Mouse (Mus musculus) urinary bladder, adult 18-20 months (tissue): ENCODE data around the gene Slamf7.
A peak's percentile ranks its signal among the peaks of the same experiment; 100 is the strongest.
"Not testable (repeated sequence)": the region's sequence is repeated elsewhere in the genome, so short reads cannot be mapped to it uniquely, and the experiment has no call there.

Experiments
- DNase-seq, 2 experiments: peaks; one replicate each; pipeline ENCODE4 v3.0.0; 2022; ENCODE audit warnings: low spot score in 2 of 2, mixed read lengths in 2 of 2

The Slamf7 gene

GRCm38 (mm10) chr1:171652734-171653133 is at the start of gene Slamf7:
Gene Slamf7 (minus strand): TSS chr1:171653035.
- no peak for DNase-seq

DNA sequence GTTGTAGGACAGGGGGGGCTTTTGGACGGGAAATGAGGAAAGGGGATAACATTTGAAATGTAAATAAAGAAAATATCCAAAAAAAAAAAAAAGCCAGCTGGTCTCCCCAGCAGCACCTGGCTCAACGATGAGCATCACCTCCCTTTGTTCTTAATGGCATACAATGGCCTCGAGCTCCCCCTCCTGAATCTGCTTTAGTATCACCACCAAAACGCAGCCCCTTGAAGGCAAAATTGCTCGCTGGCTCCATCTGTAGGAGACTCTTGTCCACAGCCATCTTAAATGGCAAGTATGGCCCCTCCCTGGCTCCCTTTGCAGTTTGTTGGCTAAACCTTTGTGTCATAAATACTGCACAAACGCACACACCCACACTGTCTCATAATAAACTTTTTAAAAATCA is 46.1 kb upstream of the Slamf7 start:
- no peak for DNase-seq

GRCm38 (mm10) chr1:171693918-171694317 is 41.1 kb upstream of the Slamf7 start:
- no peak for DNase-seq

- DNase-seq: no peak
These were observed 34.5 kb upstream of the Slamf7 start for GRCm38 (mm10) chr1:171687320-171687719.

- no peak for DNase-seq
These were observed 32.1 kb upstream of the Slamf7 start for GRCm38 (mm10) chr1:171684923-171685322.

GRCm38 (mm10) chr1:171681531-171682299 is 28.9 kb upstream of the Slamf7 start, which contains the start of gene Cd48:
Gene Cd48 (plus strand): TSS chr1:171682009.
- no peak for DNase-seq

GRCm38 (mm10) chr1:171681009-171681408 is 28.2 kb upstream of the Slamf7 start:
- no peak for DNase-seq

DNA sequence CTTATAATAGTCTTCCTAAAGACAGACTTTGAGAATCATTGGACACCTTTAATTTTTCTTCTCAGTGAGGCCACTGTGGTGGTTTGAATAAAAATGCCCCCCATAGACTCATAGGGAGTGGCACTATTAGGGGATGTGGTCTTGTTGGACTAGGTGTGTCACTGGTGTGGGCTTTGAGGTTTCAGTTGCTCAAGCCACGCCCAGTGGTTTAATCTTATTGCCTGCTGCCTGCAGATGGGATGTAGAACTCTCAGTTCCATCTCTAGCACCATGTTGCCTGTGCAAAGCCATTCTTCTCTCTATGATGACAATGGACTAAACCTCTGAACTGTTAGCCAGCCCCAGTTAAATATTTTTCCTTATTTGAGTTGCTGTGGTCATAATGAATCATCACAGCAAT is 24.9 kb upstream of the Slamf7 start:
- DNase-seq: no peak

GRCm38 (mm10) chr1:171674467-171674866 is 21.6 kb upstream of the Slamf7 start:
- DNase-seq: no peak

- no peak for DNase-seq
These were observed 20.1 kb upstream of the Slamf7 start for GRCm38 (mm10) chr1:171672854-171673475.

GRCm38 (mm10) chr1:171672451-171672850 is 19.6 kb upstream of the Slamf7 start:
- DNase-seq: not testable (repeated sequence)

GRCm38 (mm10) chr1:171667160-171667559 is 14.3 kb upstream of the Slamf7 start:
- no peak for DNase-seq

- DNase-seq: no peak
These were observed 13.5 kb upstream of the Slamf7 start for GRCm38 (mm10) chr1:171666350-171666749.

DNA sequence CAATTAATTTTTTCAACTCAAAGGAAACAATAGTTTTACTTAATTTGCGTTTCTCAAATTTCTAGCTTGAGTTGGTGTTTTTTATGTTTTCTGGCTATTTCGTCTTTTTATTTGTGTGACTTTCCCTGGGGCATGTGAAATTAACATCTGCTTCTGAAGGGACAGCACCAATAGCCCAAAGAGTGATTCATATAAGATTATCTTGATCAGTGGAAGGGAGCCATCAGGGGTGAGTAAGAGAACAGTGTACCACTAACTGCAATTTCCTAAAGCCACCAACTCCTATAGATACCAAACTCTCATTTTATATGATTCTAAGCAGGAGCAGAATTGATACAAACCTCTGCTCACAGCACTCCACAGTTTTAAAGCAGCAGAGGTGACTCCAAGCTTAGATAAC is 10.9 kb upstream of the Slamf7 start:
- no peak for DNase-seq

GRCm38 (mm10) chr1:171661482-171661881 is 8.6 kb upstream of the Slamf7 start:
- no peak for DNase-seq

GRCm38 (mm10) chr1:171660423-171660822 is 7.6 kb upstream of the Slamf7 start:
- no peak for DNase-seq

GRCm38 (mm10) chr1:171658561-171658991 is 5.7 kb upstream of the Slamf7 start:
- DNase-seq: peak in 1 of 2 experiments; percentile 7

DNA sequence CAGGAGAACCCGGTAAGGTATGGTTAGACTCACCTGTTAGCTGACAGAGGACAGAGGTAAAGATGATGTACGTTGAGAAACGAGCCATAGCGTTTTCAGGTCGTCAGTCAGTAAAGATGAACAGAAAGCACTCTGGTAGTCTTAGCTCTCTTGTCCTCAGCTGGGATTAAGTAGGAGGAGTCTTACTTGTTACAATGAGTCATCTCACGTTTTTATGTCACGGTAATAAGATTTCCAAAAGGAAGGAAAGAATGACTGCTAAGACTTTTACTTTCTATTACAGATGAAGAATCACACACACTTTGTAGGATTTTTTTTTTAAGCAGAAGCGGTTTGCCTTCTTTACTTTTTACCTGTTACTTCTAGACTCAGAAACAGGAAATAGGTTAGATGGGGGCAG is 4.0 kb downstream of the Slamf7 start:
- DNase-seq: no peak

DNA sequence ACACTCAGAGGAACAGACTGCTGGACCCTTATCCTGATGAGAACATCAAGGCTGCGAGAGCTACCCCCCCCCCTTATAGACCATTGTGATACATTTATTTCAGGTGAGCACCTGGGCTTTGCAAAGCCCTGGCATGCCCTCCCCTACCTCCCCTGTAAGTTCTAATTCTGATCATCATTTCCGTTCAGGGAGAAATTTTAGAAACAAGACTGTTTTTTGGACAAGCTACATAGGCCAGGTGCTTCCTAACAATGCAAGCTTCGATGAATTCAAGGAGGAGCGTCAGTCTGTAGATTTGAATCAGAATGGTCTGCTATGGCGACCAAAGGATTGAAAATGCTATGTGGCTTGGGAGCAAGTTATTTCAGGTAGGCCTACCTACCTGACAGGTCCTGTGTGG is 5.1 kb downstream of the Slamf7 start:
- no peak for DNase-seq

DNA sequence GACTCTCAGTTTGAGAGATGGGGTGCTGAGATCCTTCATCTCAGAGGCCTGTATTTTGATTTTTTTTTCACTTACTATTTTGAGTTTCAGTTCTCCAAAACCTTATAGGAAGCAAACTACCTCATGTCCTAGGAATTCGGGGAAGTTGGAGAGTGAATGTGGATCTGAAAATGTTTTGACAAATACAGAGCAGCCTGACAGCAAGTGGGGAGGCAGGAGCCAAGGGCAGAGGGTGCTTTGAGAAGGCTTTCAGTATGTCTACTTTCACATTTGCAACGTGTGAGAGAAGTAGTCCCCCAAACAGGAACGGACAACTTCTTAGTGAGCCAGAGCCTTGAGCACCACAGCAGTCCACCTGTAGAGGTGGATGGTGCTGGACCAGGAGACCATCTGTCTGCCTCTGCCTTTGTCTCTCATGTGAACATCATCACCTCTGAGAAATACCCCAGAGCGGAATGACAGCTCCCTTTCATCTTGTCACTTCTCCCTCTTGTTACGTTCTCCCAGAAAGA is 6.3 kb downstream of the Slamf7 start:
- no peak for DNase-seq

- DNase-seq: no peak
These were observed 9.2 kb downstream of the Slamf7 start for GRCm38 (mm10) chr1:171643612-171644011.

DNA sequence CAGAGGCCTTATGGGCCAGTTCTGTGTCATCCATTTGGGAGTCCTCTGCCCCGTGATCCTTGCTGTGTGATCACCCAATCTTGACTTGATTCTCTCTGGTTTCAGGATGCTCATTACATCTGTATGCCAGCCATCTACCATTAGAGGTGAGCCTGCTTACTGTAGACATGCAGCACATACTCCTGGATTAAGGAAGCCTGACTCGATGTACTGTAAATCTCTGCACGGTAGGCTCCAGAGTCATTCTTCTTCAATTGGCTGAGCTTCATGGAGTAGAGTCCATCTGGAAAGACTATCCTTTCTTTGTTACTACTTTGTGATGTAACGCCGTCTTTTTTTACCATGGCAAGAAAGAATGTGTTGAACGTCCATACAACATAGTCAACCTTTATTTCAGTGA is 12.0 kb downstream of the Slamf7 start:
- DNase-seq: no peak

DNA sequence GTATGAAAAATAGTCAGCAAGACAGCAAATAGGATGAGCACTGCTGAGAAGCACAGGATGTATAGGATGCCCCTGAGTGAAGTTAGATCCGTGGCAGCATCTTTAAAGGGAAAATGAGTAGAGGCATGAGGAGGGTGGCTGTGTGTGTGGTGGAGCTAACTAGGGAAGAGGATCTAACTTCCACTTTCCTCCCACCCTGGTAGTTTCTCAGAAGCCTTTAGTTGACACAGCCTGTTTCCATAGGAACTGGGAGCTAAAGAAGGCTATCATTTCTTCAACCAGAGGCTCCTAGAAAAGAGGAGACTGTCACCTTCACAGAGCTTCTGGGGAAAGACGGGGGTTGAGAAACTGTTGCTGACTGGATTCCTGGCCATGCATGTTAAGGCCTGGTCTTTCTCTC is 14.1 kb downstream of the Slamf7 start:
- no peak for DNase-seq
